Mouse (Mus musculus): Measurements from ENCODE around the gene Pagr1b.

Pagr1b gene

GRCm38 (mm10) chr7:127008239-127009019, 7.9 kb downstream of the Pagr1b start:
- in situ Hi-C loops (cut with MboI; ENCODE audit: unreplicated experiment in 2 of 2): loop anchor here in 1 of 2 experiments (10.0 kb wide), 1 partner anchor 54 kb away; the partner anchor contains the start of gene Sez6l2

- in situ Hi-C loops (cut with MboI; ENCODE audit: unreplicated experiment in 2 of 2): loop anchor here in 1 of 2 experiments (10.0 kb wide), 1 partner anchor 53 kb away; the partner anchor contains the start of gene Sez6l2
Observed at GRCm38 (mm10) chr7:127007313-127008024, 8.8 kb downstream of the Pagr1b start.

- in situ Hi-C loops (cut with MboI; ENCODE audit: unreplicated experiment in 2 of 2): loop anchor here in 1 of 2 experiments (10.0 kb wide), 1 partner anchor 49 kb away; the partner anchor contains the start of gene Sez6l2
Observed at GRCm38 (mm10) chr7:127004122-127004875, 12.0 kb downstream of the Pagr1b start.

- in situ Hi-C loops (cut with MboI; ENCODE audit: unreplicated experiment in 2 of 2): loop anchor here in 1 of 2 experiments (10.0 kb wide), 1 partner anchor 49 kb away; the partner anchor contains the start of gene Sez6l2
Observed at GRCm38 (mm10) chr7:127003620-127004019, 12.7 kb downstream of the Pagr1b start.

GRCm38 (mm10) chr7:126999568-126999967, 16.7 kb downstream of the Pagr1b start:
- in situ Hi-C loops (cut with MboI; ENCODE audit: unreplicated experiment in 2 of 2): no loop called here

GRCm38 (mm10) chr7:126996449-126996848, 19.8 kb downstream of the Pagr1b start:
- in situ Hi-C loops (cut with MboI; ENCODE audit: unreplicated experiment in 2 of 2): no loop called here

- in situ Hi-C loops (cut with MboI; ENCODE audit: unreplicated experiment in 2 of 2): no loop called here
Observed at GRCm38 (mm10) chr7:126988816-126989215, 27.5 kb downstream of the Pagr1b start.

- in situ Hi-C loops (cut with MboI; ENCODE audit: unreplicated experiment in 2 of 2): no loop called here
Observed at GRCm38 (mm10) chr7:126986319-126986718, 30.0 kb downstream of the Pagr1b start.

GRCm38 (mm10) chr7:126984667-126985444, 31.4 kb downstream of the Pagr1b start:
- in situ Hi-C loops (cut with MboI; ENCODE audit: unreplicated experiment in 2 of 2): no loop called here

- in situ Hi-C loops (cut with MboI; ENCODE audit: unreplicated experiment in 2 of 2): no loop called here
Observed at GRCm38 (mm10) chr7:126983113-126983512, 33.2 kb downstream of the Pagr1b start.

GRCm38 (mm10) chr7:126982054-126982453, 34.2 kb downstream of the Pagr1b start:
- in situ Hi-C loops (cut with MboI; ENCODE audit: unreplicated experiment in 2 of 2): no loop called here

- in situ Hi-C loops (cut with MboI; ENCODE audit: unreplicated experiment in 2 of 2): no loop called here
Observed at GRCm38 (mm10) chr7:126981601-126982000, 34.7 kb downstream of the Pagr1b start.

GRCm38 (mm10) chr7:126978841-126979240, 37.4 kb downstream of the Pagr1b start:
- in situ Hi-C loops (cut with MboI; ENCODE audit: unreplicated experiment in 2 of 2): loop anchor here in 1 of 2 experiments (5.0 kb wide), 1 partner anchor 33 kb away; the partner anchor contains the start of gene Mvp

- in situ Hi-C loops (cut with MboI; ENCODE audit: unreplicated experiment in 2 of 2): loop anchor here in 1 of 2 experiments (5.0 kb wide), 1 partner anchor 35 kb away; the partner anchor contains the start of gene Mvp
Observed at GRCm38 (mm10) chr7:126976878-126977459, 39.3 kb downstream of the Pagr1b start.

GRCm38 (mm10) chr7:126975950-126976866, 40.1 kb downstream of the Pagr1b start, which contains the start of gene Cdiptos:
Gene Cdiptos, minus strand, starts transcription at chr7:126976098.
- in situ Hi-C loops (cut with MboI; ENCODE audit: unreplicated experiment in 2 of 2): loop anchor here in 1 of 2 experiments (5.0 kb wide), 1 partner anchor 36 kb away; the partner anchor contains the start of gene Mvp

- in situ Hi-C loops (cut with MboI; ENCODE audit: unreplicated experiment in 2 of 2): loop anchor here in 1 of 2 experiments (5.0 kb wide), 1 partner anchor 37 kb away; the partner anchor contains the start of gene Mvp
Observed at GRCm38 (mm10) chr7:126975893-126975949, 40.6 kb downstream of the Pagr1b start, which contains the start of gene Cdipt. Gene Cdipt, plus strand, starts transcription at chr7:126975914.

- in situ Hi-C loops (cut with MboI; ENCODE audit: unreplicated experiment in 2 of 2): loop anchor here in 1 of 2 experiments (5.0 kb wide), 1 partner anchor 37 kb away; the partner anchor contains the start of gene Mvp
Observed at GRCm38 (mm10) chr7:126975493-126975892, 40.8 kb downstream of the Pagr1b start.

- in situ Hi-C loops (cut with MboI; ENCODE audit: unreplicated experiment in 2 of 2): loop anchor here in 1 of 2 experiments (25.0 kb wide), 1 partner anchor 130 kb away; the partner anchor contains the start of genes 4930451I11Rik and Doc2a
Observed at GRCm38 (mm10) chr7:126967361-126967760, 48.9 kb downstream of the Pagr1b start.

All from v-Abl transformed pro-B cells (cell line).